Comparison of ENCODE assay signal across 8 mouse cellular contexts in genomic region chr4:135152834-135153259, GRCm38 (mm10). TPM values are rescaled to one million over a fixed set of nuclear protein-coding genes. Genes with fewer than 3 reads are reported as not detected.
A peak's percentile ranks its signal among the peaks of the same experiment; 100 is the strongest.
DNase-seq lines count a peak whose midpoint lies in the region; ATAC-seq and TF ChIP-seq lines count a peak whose summit lies in the region.

No protein-coding gene starts in this region.

- H3K4me2 ChIP-seq in embryonic facial prominence, embryonic 11.5 days (ENCODE audit: low read depth, low read length) = peak overlapping the region; percentile 61
- peak overlapping the region; percentile 51 for H3K4me2 ChIP-seq in hindbrain, embryonic 12.5 days (replicated peaks)
- peak overlapping the region; percentile 59 for H3K4me2 ChIP-seq in liver, embryonic 14.5 days (ENCODE audit: low read depth)

- 0% methylated on average over 32 of the region's 45 CpGs for WGBS in embryonic facial prominence, embryonic 11.5 days
- WGBS in hindbrain, embryonic 12.5 days = under 1% methylated on average over 44 of the region's 45 CpGs
- WGBS in liver, embryonic 14.5 days (ENCODE audit: insufficient replicate concordance) = under 1% methylated on average over 41 of the region's 45 CpGs

- no peaks in the 10 kb centered on the region for H3K9me3 ChIP-seq in erythroblast, embryonic 14.5 days (ENCODE audit: control insufficient read depth, low read length)
- H3K9me3 ChIP-seq in embryonic facial prominence, embryonic 11.5 days (replicated peaks; ENCODE audit: control insufficient read depth, low read length) = no peaks in the 10 kb centered on the region
- H3K9me3 ChIP-seq in hindbrain, embryonic 12.5 days (replicated peaks) = no peaks in the 10 kb centered on the region
- no peaks in the 10 kb centered on the region for H3K9me3 ChIP-seq in liver, embryonic 14.5 days (ENCODE audit: control insufficient read depth, low read length)

- peaks cover 100% of the 10 kb centered on the region for H3K27me3 ChIP-seq in erythroblast, embryonic 14.5 days (ENCODE audit: control insufficient read depth)
- peaks cover 94% of the 10 kb centered on the region for H3K27me3 ChIP-seq in embryonic facial prominence, embryonic 11.5 days (ENCODE audit: control insufficient read depth, insufficient read depth, low read length)
- H3K27me3 ChIP-seq in hindbrain, embryonic 12.5 days = peaks cover 100% of the 10 kb centered on the region
- peaks cover 94% of the 10 kb centered on the region for H3K27me3 ChIP-seq in liver, embryonic 14.5 days (ENCODE audit: control insufficient read depth, insufficient read depth, low read length)

- DNase-seq in embryonic facial prominence, embryonic 11.5 days (ENCODE audit: low spot score) = no peak
- DNase-seq in liver, embryonic 14.5 days (ENCODE audit: low read depth in 3 of 3, low spot score in 3 of 3) = peak in 1 of 3 experiments; percentile 7
- peak; percentile 63 for DNase-seq in neural tube, embryonic 10.5 days (ENCODE audit: extremely low spot score, low spot score)
- DNase-seq in frontal cortex, postnatal 14 days (ENCODE audit: low spot score in 2 of 2) = no peak
- DNase-seq in frontal cortex, postnatal 10 days (ENCODE audit: low spot score in 2 of 2) = no peak

- H3K27ac ChIP-seq in embryonic facial prominence, embryonic 11.5 days (replicated peaks; ENCODE audit: low read depth, low read length) = no peak overlapping the region
- H3K27ac ChIP-seq in hindbrain, embryonic 12.5 days = no peak overlapping the region
- H3K27ac ChIP-seq in liver, embryonic 14.5 days = no peak overlapping the region

- peak overlapping the region; percentile 25; the same call in 1 of the 2 replicates for H3K9ac ChIP-seq in embryonic facial prominence, embryonic 11.5 days (replicated peaks; ENCODE audit: low read length)
- H3K9ac ChIP-seq in hindbrain, embryonic 12.5 days = no peak overlapping the region
- H3K9ac ChIP-seq in liver, embryonic 14.5 days (replicated peaks) = peak overlapping the region; percentile 40

- H3K4me3 ChIP-seq in erythroblast, embryonic 14.5 days (replicated peaks) = peak overlapping the region; percentile 58
- peak overlapping the region; percentile 36 for H3K4me3 ChIP-seq in embryonic facial prominence, embryonic 11.5 days (ENCODE audit: low read depth, low read length)
- peak overlapping the region; percentile 38 for H3K4me3 ChIP-seq in hindbrain, embryonic 12.5 days
- H3K4me3 ChIP-seq in liver, embryonic 14.5 days (ENCODE audit: insufficient read depth in 1 of 2, low read depth in 2 of 2, low read length in 2 of 2) = peak overlapping the region; percentile 12 to 51

- peaks cover 17% of the 10 kb centered on the region for H3K4me1 ChIP-seq in erythroblast, embryonic 14.5 days (ENCODE audit: control insufficient read depth)
- H3K4me1 ChIP-seq in embryonic facial prominence, embryonic 11.5 days (ENCODE audit: control insufficient read depth, insufficient read depth, low read length) = peaks cover 3% of the 10 kb centered on the region; the same call in 1 of the 2 replicates
- peaks cover 24% of the 10 kb centered on the region for H3K4me1 ChIP-seq in hindbrain, embryonic 12.5 days
- no peaks in the 10 kb centered on the region for H3K4me1 ChIP-seq in liver, embryonic 14.5 days (replicated peaks; ENCODE audit: control insufficient read depth in 2 of 2, insufficient read depth in 2 of 2, low read length in 1 of 2)

- TF ChIP-seq CTCF in liver, embryonic 14.5 days (IDR thresholded peaks at IDR 0.05; ENCODE audit: low read depth) = no peak

- ATAC-seq in erythroblast, adult 5-6 weeks (replicated peaks; ENCODE audit: low FRiP score, poor library complexity, severe bottlenecking) = no peak
- ATAC-seq in embryonic facial prominence, embryonic 11.5 days (replicated peaks; ENCODE audit: insufficient number of reproducible peaks, low FRiP score, low TSS enrichment, low read depth) = no peak
- ATAC-seq in hindbrain, embryonic 12.5 days (ENCODE audit: low FRiP score) = no peak
- peak; percentile 36; the same call in 1 of the 2 replicates for ATAC-seq in liver, embryonic 14.5 days (ENCODE audit: insufficient read depth)

- TF ChIP-seq EP300 in liver, embryonic 14.5 days (IDR thresholded peaks at IDR 0.05; ENCODE audit: low read depth) = no peak

- H3K36me3 ChIP-seq in erythroblast, embryonic 14.5 days (ENCODE audit: control insufficient read depth) = no peaks in the 10 kb centered on the region
- no peaks in the 10 kb centered on the region for H3K36me3 ChIP-seq in embryonic facial prominence, embryonic 11.5 days (replicated peaks; ENCODE audit: control insufficient read depth, insufficient read depth, low read depth, low read length)
- no peaks in the 10 kb centered on the region for H3K36me3 ChIP-seq in hindbrain, embryonic 12.5 days
- no peaks in the 10 kb centered on the region for H3K36me3 ChIP-seq in liver, embryonic 14.5 days (replicated peaks; ENCODE audit: control insufficient read depth, insufficient read depth, low read depth)

RNA-seq across cellular contexts. Expression of gene Runx3, which starts 32.4 kb away (rescaled TPM):
- 0.61 and 0.62 TPM in 2 replicates for polyA plus RNA-seq in erythroblast, embryonic 14.5 days (2012)
- 7.3 and 9.8 TPM in 2 replicates for total RNA-seq in erythroblast, adult 5-6 weeks (2015; ENCODE audit: low replicate concordance)
- total RNA-seq in erythroblast, adult 5-6 weeks (2017; ENCODE audit: low replicate concordance) = 0.51 and 0.84 TPM in 2 replicates
- polyA plus RNA-seq in embryonic facial prominence, embryonic 11.5 days (2014; fragmentation: Nextera tagmentation; extraction: Ambion mirVana) = 0.48 and 0.86 TPM in 2 replicates
- polyA plus RNA-seq in hindbrain, embryonic 12.5 days (2016; fragmentation: Nextera tagmentation; extraction: Ambion mirVana) = 0.19 and 0.29 TPM in 2 replicates
- 1.2 and 1.3 TPM in 2 replicates for polyA plus RNA-seq in liver, embryonic 14.5 days (2012; rRNA removed)
- polyA plus RNA-seq in liver, embryonic 14.5 days (2014; fragmentation: Nextera tagmentation; extraction: Ambion mirVana) = 0.99 and 1.00 TPM in 2 replicates
